Mouse (Mus musculus) forebrain, embryonic 16.5 days (tissue): ENCODE data around the gene Taf5l. TPM values are rescaled to one million over a fixed set of nuclear protein-coding genes. Genes with fewer than 3 reads are reported as not detected.

Experiments
- ATAC-seq: fragments of 200-750 bp; cut with Nextera tagmentation; 2 replicates; pipeline ENCODE4 v1.8.0; 2017; ENCODE audit warnings: mild to moderate bottlenecking, moderate library complexity
- H3K27ac ChIP-seq: fragments of 300-500 bp; sonication (generic); 2 replicates; pipeline ENCODE4 v1.5.1; 2014; ENCODE audit warnings: low read length, control low read depth
- H3K27me3 ChIP-seq: fragments of 300-500 bp; sonication (generic); replicated peaks from 2 replicates; pipeline ENCODE4 v1.6.1; 2014; ENCODE audit warnings: low read length; ENCODE audit not compliant: control insufficient read depth, insufficient read depth
- H3K36me3 ChIP-seq: fragments of 300-500 bp; sonication (generic); 2 replicates; pipeline ENCODE4 v1.6.1; 2014; ENCODE audit not compliant: control insufficient read depth, insufficient read depth
- H3K4me1 ChIP-seq: fragments of 300-500 bp; sonication (generic); replicated peaks from 2 replicates; pipeline ENCODE4 v1.6.1; 2014; ENCODE audit warnings: low read length; ENCODE audit not compliant: control insufficient read depth, insufficient read depth
- H3K4me2 ChIP-seq: fragments of 300-500 bp; sonication (generic); 2 replicates; pipeline ENCODE4 v1.6.1; 2014; ENCODE audit warnings: mild to moderate bottlenecking, low read length, control low read depth
- H3K4me3 ChIP-seq: fragments of 300-500 bp; sonication (generic); replicated peaks from 2 replicates; pipeline ENCODE4 v1.5.1; 2014; ENCODE audit warnings: mild to moderate bottlenecking, low read length, control low read depth
- H3K9ac ChIP-seq: fragments of 300-500 bp; sonication (generic); replicated peaks from 2 replicates; pipeline ENCODE4 v1.6.1; 2014; ENCODE audit warnings: low read depth, low read length, control low read depth
- H3K9me3 ChIP-seq: fragments of 300-500 bp; sonication (generic); 2 replicates; pipeline ENCODE4 v1.6.1; 2016; ENCODE audit warnings: low read length; ENCODE audit not compliant: control insufficient read depth
- WGBS: fragments of 180-500 bp; shearing (Covaris S2); extraction: QIAGEN DNeasy Blood & Tissue Kit; methylation state at CpG from one replicate; pipeline ENCODE4 v1.1.7; 2014; 5-methylcytosine and 5-hydroxymethylcytosine counted together
- microRNA counts: library from miRNA; unstranded; fragments of <30 nt; microRNA quantifications from one replicate; lab custom pipeline; 2016
- microRNA-seq: library from miRNA; unstranded; fragments of <30 nt; microRNA quantifications from one replicate; pipeline ENCODE4, GENCODE M21; 2017
- polyA plus RNA-seq: library from polyadenylated mRNA; unstranded; fragments of >200 nt; fragmentation: Nextera tagmentation; extraction: Ambion mirVana; gene quantifications from 2 replicates; pipeline ENCODE4 v1.2.1, GENCODE M21; 2015

Gene Taf5l
- polyA plus RNA-seq, 1 experiment from 2014 or later, result 27.1 TPM

GRCm38 (mm10) chr8:123953686-123954085 lies 67.5 kb downstream of the Taf5l start:
- no peak overlapping the region for H3K4me3 ChIP-seq
- no peaks in the 10 kb centered on the region for H3K27me3 ChIP-seq
- 90% methylated on average over 8 of the region's 8 CpGs for WGBS
- H3K36me3 ChIP-seq, result peaks cover 12% of the 10 kb centered on the region
- H3K9me3 ChIP-seq, result no peaks in the 10 kb centered on the region
- H3K4me2 ChIP-seq, result no peak overlapping the region
- ATAC-seq, result no peak
- H3K9ac ChIP-seq, result no peak overlapping the region
- H3K4me1 ChIP-seq, result peaks cover 6% of the 10 kb centered on the region
- no peak overlapping the region for H3K27ac ChIP-seq

GRCm38 (mm10) chr8:123950077-123950802 lies 71.0 kb downstream of the Taf5l start:
- H3K9ac ChIP-seq, result peak overlapping the region; percentile 83
- no peak overlapping the region for H3K27ac ChIP-seq
- no peaks in the 10 kb centered on the region for H3K9me3 ChIP-seq
- H3K4me2 ChIP-seq, result peak overlapping the region; percentile 81
- peaks cover 11% of the 10 kb centered on the region for H3K4me1 ChIP-seq
- peak overlapping the region; percentile 87 for H3K4me3 ChIP-seq
- 30% methylated on average over 10 of the region's 10 CpGs for WGBS
- H3K36me3 ChIP-seq, result peaks cover 15% of the 10 kb centered on the region
- ATAC-seq, result peak; percentile 15; the same call in 1 of the 2 replicates
- H3K27me3 ChIP-seq, result no peaks in the 10 kb centered on the region

GRCm38 (mm10) chr8:123949686-123949986 lies 71.6 kb downstream of the Taf5l start:
- WGBS, result 5% methylated on average over 10 of the region's 10 CpGs
- Histone ChIP-seq H3K9ac (peak overlapping the region; percentile 83), H3K4me2 (peak overlapping the region; percentile 81), H3K4me3 (peak overlapping the region; percentile 87), H3K27ac (peak overlapping the region; percentile 88), H3K9me3 (no peaks in the 10 kb centered on the region), H3K4me1 (peaks cover 11% of the 10 kb centered on the region), H3K27me3 (no peaks in the 10 kb centered on the region), H3K36me3 (peaks cover 17% of the 10 kb centered on the region)
- ATAC-seq, result peak; percentile 59

- H3K4me1 ChIP-seq, result peaks cover 11% of the 10 kb centered on the region
- H3K27me3 ChIP-seq, result no peaks in the 10 kb centered on the region
- H3K9me3 ChIP-seq, result no peaks in the 10 kb centered on the region
- peaks cover 13% of the 10 kb centered on the region for H3K36me3 ChIP-seq
- under 1% methylated on average over 76 of the region's 77 CpGs for WGBS
- peak within 1 kb of the TSS; percentile 83 for H3K9ac ChIP-seq
- peak within 1 kb of the TSS; percentile 81 for H3K4me2 ChIP-seq
- H3K4me3 ChIP-seq, result peak within 1 kb of the TSS; percentile 87
- H3K27ac ChIP-seq, result peak within 1 kb of the TSS; percentile 88
- peak; percentile 80 for ATAC-seq
Observed at GRCm38 (mm10) chr8:123948942-123949685, 72.1 kb downstream of the Taf5l start, which contains the start of gene Nup133. TSS of gene Nup133 (minus strand) at chr8:123949265.

MicroRNA genes within 50 kb of the gene (microRNA counts, 519-probe panel; counts per million panel counts)
- 2,391 counts per million, percentile 56 among the panel's probes with 10 or more counts for microRNA mmu-miR-1967 (lab: Ali Mortazavi, UCI)

Small RNAs within 50 kb of the gene (microRNA-seq; reads per million reads assigned to microRNA genes)
- not detected for gene Mir1967

Other genes with a start within 250 kb of the Taf5l start
- 82.6 and 83.8 TPM in 2 replicates for gene Rab4a, start 215.4 kb downstream of the Taf5l start, polyA plus RNA-seq
- gene Ccsap, start 161.2 kb downstream of the Taf5l start, polyA plus RNA-seq, result 6.6 and 7.0 TPM in 2 replicates
- gene Acta1, start 126.6 kb downstream of the Taf5l start, polyA plus RNA-seq, result 6.3 and 6.6 TPM in 2 replicates
- 31.5 and 31.8 TPM in 2 replicates for gene Nup133, start 72.1 kb downstream of the Taf5l start, polyA plus RNA-seq
- 10.1 and 10.8 TPM in 2 replicates for gene Abcb10, start 38.3 kb downstream of the Taf5l start, polyA plus RNA-seq
- 4.3 and 4.6 TPM in 2 replicates for gene Urb2, start 111 bp upstream of the Taf5l start, polyA plus RNA-seq
- gene Galnt2, start 210.0 kb upstream of the Taf5l start, polyA plus RNA-seq, result 47.8 and 48.9 TPM in 2 replicates